Comparison of ENCODE assay signal across 8 mouse cellular contexts in the genomic region with DNA sequence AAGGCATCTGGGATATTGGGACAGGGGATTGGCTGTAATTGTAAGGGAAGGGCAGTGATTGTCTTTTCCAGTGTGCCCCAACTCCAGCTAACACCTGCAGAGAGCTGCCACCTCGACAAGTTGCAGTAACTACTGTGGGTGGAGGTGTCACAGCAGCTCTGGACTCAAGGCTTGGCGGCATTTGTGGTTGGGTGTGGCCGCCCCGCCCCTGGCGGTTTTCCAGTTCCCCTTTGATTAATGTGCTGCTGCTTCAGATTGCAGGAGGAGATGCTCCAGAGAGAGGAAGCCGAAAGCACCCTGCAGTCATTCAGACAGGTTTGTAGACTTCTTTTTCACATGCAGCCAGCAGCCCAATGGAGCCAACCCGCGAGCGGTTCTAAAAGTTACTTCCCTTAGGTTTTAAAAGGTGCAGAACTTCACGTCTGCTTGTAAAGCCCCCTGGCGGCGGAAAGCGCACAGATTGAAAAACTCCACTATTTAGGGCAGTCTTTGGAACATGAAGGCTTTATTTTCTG. TPM values are rescaled to one million over a fixed set of nuclear protein-coding genes. Genes with fewer than 3 reads are reported as not detected.
DNase-seq lines count a peak whose midpoint lies in the region; ATAC-seq lines count a peak whose summit lies in the region.

No protein-coding gene starts in this region.

- peak; percentile 27 for ATAC-seq in common myeloid progenitor, adult 5-6 weeks (replicated peaks; ENCODE audit: low read depth, poor library complexity, severe bottlenecking)
- ATAC-seq in inflammation-experienced regulatory T-cells, adult 6 months: peak; percentile 44
- peak; percentile 37 for ATAC-seq in megakaryocyte, adult 5-6 weeks (ENCODE audit: poor library complexity, severe bottlenecking)

- peak; percentile 80 for DNase-seq in T-cell, adult 2 months (ENCODE audit: low spot score)
- DNase-seq in gastrocnemius, postnatal 25 days: peak; percentile 64
- DNase-seq in left cerebral cortex, adult 8-10 months (ENCODE audit: low spot score in 2 of 2): peak; percentile 28 to 63
- peak; percentile 80 to 85 for DNase-seq in right cerebral cortex, adult 2 months (ENCODE audit: low spot score in 2 of 2)
- peak; percentile 39 for DNase-seq in urinary bladder, postnatal 10 days (ENCODE audit: low spot score)

RNA-seq across cellular contexts. Expression of gene Vim, which starts 1.6 kb away (rescaled TPM):
- total RNA-seq in common myeloid progenitor, adult 5-6 weeks (2017): 707 and 896 TPM in 2 replicates
- total RNA-seq in gastrocnemius, postnatal 25 days (2021): 100 to 1,000 TPM; 144 to 281 TPM
- polyA plus RNA-seq in inflammation-experienced regulatory T-cells, adult 6 months (2017; shearing (Covaris generic)): 100 to 1,000 TPM; 319 to 903 (median 331) TPM
- total RNA-seq in left cerebral cortex, adult 8-10 months (2022): 10 to 100 TPM; 49.1 to 94.5 (median 69.2) TPM
- 3,013 and 3,476 TPM in 2 replicates for total RNA-seq in megakaryocyte, adult 5-6 weeks (2015)
- 2,898 and 3,189 TPM in 2 replicates for total RNA-seq in megakaryocyte, adult 5-6 weeks (2017)

RNA-seq across cellular contexts. Expression of gene Trdmt1, which starts 30.9 kb away (rescaled TPM):
- 11.3 and 12.4 TPM in 2 replicates for total RNA-seq in common myeloid progenitor, adult 5-6 weeks (2017)
- 1 to 10 TPM; 3.8 to 4.6 TPM for total RNA-seq in gastrocnemius, postnatal 25 days (2021)
- 10 to 100 TPM; 14.5 to 17.6 (median 15.4) TPM for polyA plus RNA-seq in inflammation-experienced regulatory T-cells, adult 6 months (2017; shearing (Covaris generic))
- total RNA-seq in left cerebral cortex, adult 8-10 months (2022): 10 to 100 TPM in 1 of 4 experiments, 1 to 10 TPM in 3; 5.0 to 10.5 (median 6.2) TPM
- total RNA-seq in megakaryocyte, adult 5-6 weeks (2015): 11.9 and 15.6 TPM in 2 replicates
- 16.5 and 21.9 TPM in 2 replicates for total RNA-seq in megakaryocyte, adult 5-6 weeks (2017)

Comparison
In these comparisons a context has a peak if more than half of its experiments do, and no peak if none do; other contexts are left out.
1. Peak in every context shown above with its lines: DNase-seq and ATAC-seq.